Mouse (Mus musculus) CH12.LX (cell line): ENCODE data around the gene Osgep. TPM values are rescaled to one million over a fixed set of nuclear protein-coding genes. Genes with fewer than 3 reads are reported as not detected.
A peak's percentile ranks its signal among the peaks of the same experiment; 100 is the strongest.

Experiments
- DNase-seq: peaks from one replicate; pipeline ENCODE4 v3.0.0-alpha.2; 2013; ENCODE audit errors: extremely low read depth
- H3K27ac ChIP-seq: 2 replicates; pipeline ENCODE4 v1.5.1; 2012; ENCODE audit warnings: low read depth, mild to moderate bottlenecking, control low read depth, moderate library complexity; ENCODE audit not compliant: insufficient read depth
- H3K27me3 ChIP-seq: replicated peaks from 2 replicates; pipeline ENCODE3; 2012; ENCODE audit warnings: inconsistent platforms
- H3K36me3 ChIP-seq, 2 experiments: replicated peaks in 1 of 2; 2 replicates each; pipeline versions ENCODE3 to v1.6.1; 2012; ENCODE audit warnings: inconsistent platforms in 1 of 2, low read length in 1 of 2, mild to moderate bottlenecking in 1 of 2, mixed read lengths in 1 of 2, moderate library complexity in 1 of 2; ENCODE audit not compliant: control insufficient read depth in 1 of 2, insufficient read depth in 1 of 2
- H3K4me1 ChIP-seq, 2 experiments: 2 replicates each; pipeline ENCODE4 v1.6.1; 2012; ENCODE audit warnings: inconsistent platforms in 1 of 2, moderate library complexity in 1 of 2; ENCODE audit not compliant: insufficient read depth in 2 of 2, control insufficient read depth in 1 of 2
- H3K4me2 ChIP-seq: 2 replicates; pipeline ENCODE4 v1.6.1; 2012; ENCODE audit warnings: low read depth, mild to moderate bottlenecking, control low read depth; ENCODE audit not compliant: poor library complexity, insufficient read depth, severe bottlenecking
- H3K4me3 ChIP-seq, 3 experiments: fragments of 150-350 bp in 1 of 3; sonication (generic) in 1 of 3; replicated peaks in 1 of 3; 2 replicates each; pipeline versions ENCODE3 to v1.5.1; 2011 to 2012; ENCODE audit warnings: low read depth in 2 of 3, low read length in 2 of 3, mild to moderate bottlenecking in 2 of 3, moderate library complexity in 2 of 3, control low read depth in 1 of 3, improper control_type of control experiment in 1 of 3, inconsistent platforms in 1 of 3, mixed read lengths in 1 of 3; ENCODE audit not compliant: poor library complexity in 1 of 3
- H3K79me2 ChIP-seq: replicated peaks from 2 replicates; pipeline ENCODE4 v1.6.1; 2012; ENCODE audit warnings: mild to moderate bottlenecking, moderate library complexity; ENCODE audit not compliant: control insufficient read depth, poor library complexity, insufficient read depth, severe bottlenecking; ENCODE audit errors: extremely low read depth
- H3K9ac ChIP-seq: 2 replicates; pipeline ENCODE4 v1.6.1; 2012; ENCODE audit warnings: low read depth, mild to moderate bottlenecking, control low read depth, moderate library complexity; ENCODE audit not compliant: insufficient read depth
- H3K9me3 ChIP-seq: replicated peaks from 2 replicates; pipeline ENCODE3; 2012; ENCODE audit warnings: low read length, inconsistent platforms, mixed read lengths
- CHD1 ChIP-seq: IDR thresholded peaks from 2 replicates; pipeline ENCODE4 v1.6.1; 2012; ENCODE audit warnings: low read depth, low read length, improper control_type of control experiment, inconsistent platforms
- CTCF ChIP-seq, 2 experiments: IDR thresholded peaks in 1 of 2; conservative IDR thresholded peaks in 1 of 2; 2 replicates each; pipeline ENCODE4 v1.5.1; 2011 to 2012; ENCODE audit warnings: low read depth in 2 of 2, low read length in 2 of 2, improper control_type of control experiment in 1 of 2, inconsistent platforms in 1 of 2, mild to moderate bottlenecking in 1 of 2, moderate library complexity in 1 of 2
- ELF1 ChIP-seq: IDR thresholded peaks from 2 replicates; pipeline ENCODE4 v1.6.1; 2014; ENCODE audit warnings: low read depth, mild to moderate bottlenecking, inconsistent platforms, low read length, improper control_type of control experiment
- EP300 ChIP-seq: IDR thresholded peaks from 2 replicates; pipeline ENCODE4 v1.6.1; 2011; ENCODE audit warnings: low read length, improper control_type of control experiment
- IRF4 ChIP-seq: IDR thresholded peaks from 2 replicates; pipeline ENCODE4 v1.6.1; 2014; ENCODE audit warnings: low read depth, mild to moderate bottlenecking, inconsistent platforms, low read length, improper control_type of control experiment
- JUN ChIP-seq: IDR thresholded peaks from 2 replicates; pipeline ENCODE4 v1.6.1; 2011; ENCODE audit warnings: low read depth, mild to moderate bottlenecking, low read length, improper control_type of control experiment, moderate library complexity; ENCODE audit not compliant: insufficient read depth
- JUND ChIP-seq: conservative IDR thresholded peaks from 2 replicates; pipeline ENCODE4 v1.6.1; 2011; ENCODE audit warnings: low read depth, low read length, improper control_type of control experiment
- KAT2A ChIP-seq: IDR thresholded peaks from 2 replicates; pipeline ENCODE4 v1.6.1; 2012; ENCODE audit warnings: low read length, improper control_type of control experiment, inconsistent platforms; ENCODE audit not compliant: insufficient replicate concordance
- MAX ChIP-seq: IDR thresholded peaks from 2 replicates; pipeline ENCODE4 v1.6.1; 2011; ENCODE audit warnings: low read length, improper control_type of control experiment
- MEF2A ChIP-seq: IDR thresholded peaks from 2 replicates; pipeline ENCODE4 v1.6.1; 2014; ENCODE audit warnings: low read depth, mild to moderate bottlenecking, inconsistent platforms, low read length, improper control_type of control experiment, borderline replicate concordance
- MXI1 ChIP-seq: IDR thresholded peaks from 2 replicates; pipeline ENCODE4 v1.6.1; 2011; ENCODE audit warnings: mild to moderate bottlenecking, low read depth, low read length, improper control_type of control experiment
- NELFE ChIP-seq: IDR thresholded peaks from 2 replicates; pipeline ENCODE4 v1.6.1; 2011; ENCODE audit warnings: low read depth, low read length, improper control_type of control experiment
- NRF1 ChIP-seq: IDR thresholded peaks from 2 replicates; pipeline ENCODE4 v1.6.1; 2014; ENCODE audit warnings: low read depth, mild to moderate bottlenecking, inconsistent platforms, low read length, improper control_type of control experiment, moderate library complexity
- PAX5 ChIP-seq: IDR thresholded peaks from 2 replicates; pipeline ENCODE4 v1.6.1; 2012; ENCODE audit warnings: low read length, inconsistent platforms, mixed read lengths
- POLR2A ChIP-seq: IDR thresholded peaks from 2 replicates; pipeline ENCODE4 v1.6.1; 2011; ENCODE audit warnings: low read depth, mild to moderate bottlenecking, improper control_type of control experiment, low read length
- POLR2AphosphoS2 ChIP-seq: IDR thresholded peaks from 2 replicates; pipeline ENCODE4 v1.6.1; 2011; ENCODE audit warnings: low read depth, low read length, improper control_type of control experiment
- RAD21 ChIP-seq: IDR thresholded peaks from 2 replicates; pipeline ENCODE4 v1.6.1; 2011; ENCODE audit warnings: low read depth, mild to moderate bottlenecking, low read length, improper control_type of control experiment, moderate library complexity
- RCOR1 ChIP-seq: conservative IDR thresholded peaks from 2 replicates; pipeline ENCODE4 v1.6.1; 2012; ENCODE audit warnings: low read depth, mild to moderate bottlenecking, inconsistent platforms, low read length, improper control_type of control experiment
- SIN3A ChIP-seq: IDR thresholded peaks from 2 replicates; pipeline ENCODE4 v1.6.1; 2012; ENCODE audit warnings: low read length, improper control_type of control experiment, inconsistent platforms
- SMC3 ChIP-seq: IDR thresholded peaks from 2 replicates; pipeline ENCODE4 v1.6.1; 2011; ENCODE audit warnings: low read depth, low read length, improper control_type of control experiment
- UBTF ChIP-seq: IDR thresholded peaks from 2 replicates; pipeline ENCODE4 v1.6.1; 2012; ENCODE audit warnings: low read depth, mild to moderate bottlenecking, inconsistent platforms, low read length, improper control_type of control experiment, moderate library complexity
- USF1 ChIP-seq: IDR thresholded peaks from 2 replicates; pipeline ENCODE4 v1.6.1; 2014; ENCODE audit warnings: low read depth, mild to moderate bottlenecking, inconsistent platforms, low read length, improper control_type of control experiment
- ZC3H11A ChIP-seq: IDR thresholded peaks from 2 replicates; pipeline ENCODE4 v1.6.1; 2012; ENCODE audit warnings: low read depth, mild to moderate bottlenecking, inconsistent platforms, low read length, improper control_type of control experiment
- ZMIZ1 ChIP-seq: IDR thresholded peaks from 2 replicates; pipeline ENCODE4 v1.6.1; 2012; ENCODE audit warnings: low read depth, mild to moderate bottlenecking, inconsistent platforms, low read length, improper control_type of control experiment
- dilution Hi-C: fragments of 300-500 bp; cut with MboI; formaldehyde crosslinking; loops from 2 replicates; pipeline ENCODE4 v1.14.3; 2020; ENCODE audit warnings: low sequenced_read_pairs; ENCODE audit not compliant: extremely low pct_unique_long_range_greater_than_20kb, extremely low pct_ligation_motif_present
- in situ Hi-C: fragments of 300-500 bp; cut with MboI; formaldehyde crosslinking; loops from 3 replicates; pipeline ENCODE4 v1.14.3; 2019; ENCODE audit warnings: low sequenced_read_pairs, low pct_ligation_motif_present, low pct_unique_long_range_greater_than_20kb, mixed read lengths
- polyA plus RNA-seq: library from polyadenylated mRNA; unstranded; fragments of >175 nt; gene quantifications from 2 replicates; pipeline ENCODE4 v1.2.1, GENCODE M21; 2012; ENCODE audit warnings: low read depth; ENCODE audit not compliant: insufficient read length
- total RNA-seq, 2 experiments: library from RNA; depleted of rRNA; stranded (reverse); fragments of 300-350 nt in 1 of 2; fragments of >200 nt in 1 of 2; gene quantifications; 2 replicates each; pipeline ENCODE4 v1.2.3; 2012 to 2014

Gene Osgep
- total and polyA plus RNA-seq, 3 experiments = 41.7 to 88.7 (median 48.4) TPM

DNA sequence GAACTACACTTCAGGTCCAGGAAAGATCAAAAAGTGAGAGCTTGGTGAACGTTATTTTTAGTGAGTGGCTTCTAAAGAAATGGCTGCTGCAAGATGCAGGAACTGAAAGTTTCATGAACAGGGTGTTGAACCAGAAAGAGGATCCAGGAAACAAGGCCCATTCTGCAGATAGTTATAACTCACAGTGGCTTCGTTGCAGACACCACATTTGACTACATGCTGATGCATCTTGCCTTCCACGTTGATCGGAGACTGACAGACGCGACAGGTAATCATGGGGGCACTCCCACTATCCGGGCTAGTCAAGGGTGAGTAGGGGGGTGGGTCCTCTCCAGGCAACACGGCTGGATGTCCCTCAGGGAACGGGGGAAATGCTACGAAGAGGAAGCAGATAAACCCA, 5.3 kb upstream of the Osgep start (continued):
- TF ChIP-seq MXI1 (peak; percentile 64; the same call in 1 of the 2 replicates), KAT2A (0 out of 2 replicates have a peak, but pooled peaks have one; percentile 40), NELFE (peak; percentile 24; the same call in 1 of the 2 replicates), EP300 (peak; percentile 92), MEF2A (peak; percentile 87), IRF4 (peak; percentile 93), PAX5 (no peak), JUN (no peak), ZMIZ1 (no peak), RAD21 (no peak), RCOR1 (no peak), ZC3H11A (no peak), POLR2A (no peak)

DNA sequence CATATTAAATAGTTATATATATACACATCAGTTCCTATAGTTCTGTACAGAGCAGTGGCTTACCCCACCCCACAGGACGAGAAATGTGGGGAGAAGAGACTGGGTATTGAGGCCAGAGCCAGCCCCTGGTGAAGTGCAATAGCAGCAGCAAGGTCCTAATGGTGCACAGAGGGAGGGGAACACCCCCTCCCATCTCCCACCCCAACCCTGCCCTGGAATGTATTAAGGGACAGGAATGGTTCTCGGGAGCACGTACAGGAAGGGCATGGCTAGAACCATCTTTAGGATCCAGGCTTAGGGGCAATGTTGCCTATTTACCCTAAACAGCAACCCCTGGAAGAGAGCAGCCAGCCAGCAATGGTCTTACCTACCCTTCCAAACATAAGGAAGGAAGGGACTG, 2.7 kb upstream of the Osgep start:
- Histone ChIP-seq H3K27me3 (no peaks in the 10 kb centered on the region), H3K4me2 (no peak overlapping the region), H3K27ac (no peak overlapping the region), H3K9ac (no peak overlapping the region), H3K36me3 (peaks cover 27 to 40% of the 10 kb centered on the region in 2 experiments), H3K9me3 (no peaks in the 10 kb centered on the region), H3K4me1 (peaks cover 0 to 55% of the 10 kb centered on the region in 2 experiments; a peak in 2 of 4 replicates), H3K4me3 (no peak overlapping the region), H3K79me2 (peaks cover 19% of the 10 kb centered on the region)
- in situ Hi-C loops = no loop called here
- no peak for DNase-seq
- TF ChIP-seq MAX = no peak
- TF ChIP-seq ZC3H11A = no peak
- no peak for TF ChIP-seq JUN
- TF ChIP-seq UBTF = no peak
- no peak for TF ChIP-seq CHD1
- TF ChIP-seq SMC3 = no peak
- no peak for TF ChIP-seq JUND
- TF ChIP-seq CTCF (conservative IDR thresholded peaks at IDR 0.05 in 1 of 2, IDR thresholded peaks at IDR 0.05 in 1 of 2; ENCODE audit: low read depth in 2 of 2, low read length in 2 of 2) = no peak
- TF ChIP-seq RCOR1 = no peak
- TF ChIP-seq NELFE = no peak
- no peak for TF ChIP-seq USF1
- no peak for TF ChIP-seq NRF1
- no peak for TF ChIP-seq SIN3A
- no peak for TF ChIP-seq MEF2A
- no peak for TF ChIP-seq IRF4
- no peak for TF ChIP-seq MXI1
- no peak for TF ChIP-seq ELF1
- TF ChIP-seq POLR2AphosphoS2 = no peak; the same call in 1 of the 2 replicates
- no peak for TF ChIP-seq ZMIZ1
- dilution Hi-C loops = no loop called here
